Mouse (Mus musculus): Measurements from ENCODE around the gene Polrmt. TPM values are rescaled to one million over a fixed set of nuclear protein-coding genes. Genes with fewer than 3 reads are reported as not detected.

Gene Polrmt
- polyA plus RNA-seq, 1 experiment from 2014 or later, result 32.2 TPM

DNA sequence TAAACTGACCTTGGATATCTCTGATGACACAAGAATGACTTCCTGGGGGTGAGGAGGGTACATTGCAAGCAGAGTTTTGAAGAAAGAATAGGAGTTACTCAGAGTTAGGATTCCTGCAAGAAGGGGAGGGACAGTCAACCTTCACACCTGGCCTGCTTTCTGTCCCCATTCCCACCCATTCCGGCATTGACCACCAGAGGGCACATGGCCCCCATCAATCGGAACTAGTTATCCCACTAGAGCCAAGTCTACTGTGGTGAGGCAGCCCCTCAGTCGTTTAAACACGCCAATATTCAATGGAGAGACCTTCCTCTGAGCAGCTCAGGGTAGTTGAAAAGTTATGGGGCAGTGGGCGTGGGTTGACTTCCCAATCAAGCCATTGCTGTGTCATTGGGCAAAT lies 22.0 kb upstream of the Polrmt start:
- Histone ChIP-seq H3K9ac (ENCODE audit: low read length) (no peak overlapping the region), H3K9me3 (ENCODE audit: control insufficient read depth, low read length) (no peaks in the 10 kb centered on the region; the same call in 1 of the 2 replicates), H3K36me3 (ENCODE audit: control insufficient read depth, insufficient read depth, low read length) (peaks cover 2% of the 10 kb centered on the region; the same call in 1 of the 2 replicates), H3K4me1 (ENCODE audit: control insufficient read depth, insufficient read depth, low read length) (peaks cover 14% of the 10 kb centered on the region), H3K4me2 (ENCODE audit: low read depth, severe bottlenecking) (no peak overlapping the region), H3K27me3 (ENCODE audit: control insufficient read depth, insufficient read depth, low read length) (no peaks in the 10 kb centered on the region), H3K4me3 (ENCODE audit: low read depth, low read length) (no peak overlapping the region), H3K27ac (replicated peaks; ENCODE audit: low read depth, low read length) (no peak overlapping the region)
- WGBS, result 2% methylated on average over 5 of the region's 5 CpGs
- DNase-seq (ENCODE audit: low spot score) (peak; percentile 91), ATAC-seq (ENCODE audit: insufficient number of reproducible peaks, low FRiP score, low TSS enrichment, low read depth) (no peak)

GRCm38 (mm10) chr10:79767372-79768244 lies 21.2 kb upstream of the Polrmt start:
- ATAC-seq (ENCODE audit: insufficient number of reproducible peaks, low FRiP score, low TSS enrichment, low read depth) (peak; percentile 82), DNase-seq (ENCODE audit: low spot score) (peak; percentile 92)
- Histone ChIP-seq H3K4me2 (ENCODE audit: low read depth, severe bottlenecking) (peak overlapping the region; percentile 90), H3K36me3 (ENCODE audit: control insufficient read depth, insufficient read depth, low read length) (peaks cover 3% of the 10 kb centered on the region), H3K4me1 (ENCODE audit: control insufficient read depth, insufficient read depth, low read length) (peaks cover 14% of the 10 kb centered on the region), H3K9me3 (ENCODE audit: control insufficient read depth, low read length) (no peaks in the 10 kb centered on the region; the same call in 1 of the 2 replicates), H3K27ac (replicated peaks; ENCODE audit: low read depth, low read length) (peak overlapping the region; percentile 90), H3K27me3 (ENCODE audit: control insufficient read depth, insufficient read depth, low read length) (no peaks in the 10 kb centered on the region), H3K9ac (ENCODE audit: low read length) (0 out of 2 replicates have a peak overlapping the region, but pooled peaks have one; percentile 13), H3K4me3 (ENCODE audit: low read depth, low read length) (peak overlapping the region; percentile 87)
- WGBS, result 12% methylated on average over 40 of the region's 40 CpGs

- peak; percentile 92 for ATAC-seq (ENCODE audit: insufficient number of reproducible peaks, low FRiP score, low TSS enrichment, low read depth)
- no peaks in the 10 kb centered on the region for H3K27me3 ChIP-seq (ENCODE audit: control insufficient read depth, insufficient read depth, low read length)
- H3K4me2 ChIP-seq (ENCODE audit: low read depth, severe bottlenecking), result peak within 1 kb of the TSS; percentile 90
- H3K4me1 ChIP-seq (ENCODE audit: control insufficient read depth, insufficient read depth, low read length), result peaks cover 14% of the 10 kb centered on the region
- peaks cover 12% of the 10 kb centered on the region for H3K36me3 ChIP-seq (ENCODE audit: control insufficient read depth, insufficient read depth, low read length)
- H3K4me3 ChIP-seq (ENCODE audit: low read depth, low read length), result peak within 1 kb of the TSS; percentile 87
- under 1% methylated on average over 101 of the region's 101 CpGs for WGBS
- H3K27ac ChIP-seq (replicated peaks; ENCODE audit: low read depth, low read length), result peak within 1 kb of the TSS; percentile 90
- DNase-seq (ENCODE audit: low spot score), result peak; percentile 100
- H3K9ac ChIP-seq (ENCODE audit: low read length), result peak within 1 kb of the TSS; percentile 95
- no peaks in the 10 kb centered on the region for H3K9me3 ChIP-seq (ENCODE audit: control insufficient read depth, low read length)
Observed at GRCm38 (mm10) chr10:79766508-79767325, 20.3 kb upstream of the Polrmt start, which contains the start of gene Rnf126. Gene Rnf126, minus strand, starts transcription at chr10:79766952.

DNA sequence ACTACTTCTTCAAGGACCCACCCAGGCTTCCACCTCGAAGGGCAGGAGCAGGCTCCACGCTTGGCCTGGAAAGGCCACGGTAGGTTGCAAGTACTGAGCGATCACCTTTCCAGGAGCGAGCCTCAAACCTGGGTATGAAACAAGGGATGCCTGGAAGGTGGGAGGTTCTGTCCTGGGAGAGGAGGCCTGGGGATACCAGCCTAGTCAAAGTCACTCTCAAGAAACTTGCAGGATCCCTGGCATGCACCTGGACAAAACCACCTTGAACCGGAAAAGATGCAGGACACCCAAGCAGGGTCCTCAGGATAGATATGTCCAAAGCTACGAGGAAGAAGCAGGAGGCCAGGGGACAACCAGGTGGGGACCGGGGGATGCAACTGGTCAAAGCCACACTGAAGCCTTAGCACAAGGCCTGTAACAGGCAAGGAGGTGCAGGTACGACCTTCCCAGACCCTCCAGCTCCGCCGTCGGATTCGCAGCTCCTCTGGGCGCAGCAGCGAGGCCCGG lies 19.7 kb upstream of the Polrmt start:
- ATAC-seq (ENCODE audit: insufficient number of reproducible peaks, low FRiP score, low TSS enrichment, low read depth) (no peak; the same call in 1 of the 2 replicates), DNase-seq (ENCODE audit: low spot score) (no peak)
- peak overlapping the region; percentile 95 for H3K9ac ChIP-seq (ENCODE audit: low read length)
- peaks cover 14% of the 10 kb centered on the region for H3K4me1 ChIP-seq (ENCODE audit: control insufficient read depth, insufficient read depth, low read length)
- H3K9me3 ChIP-seq (ENCODE audit: control insufficient read depth, low read length), result no peaks in the 10 kb centered on the region
- H3K4me2 ChIP-seq (ENCODE audit: low read depth, severe bottlenecking), result peak overlapping the region; percentile 90
- 9% methylated on average over 16 of the region's 16 CpGs for WGBS
- H3K4me3 ChIP-seq (ENCODE audit: low read depth, low read length), result peak overlapping the region; percentile 87
- peaks cover 18% of the 10 kb centered on the region for H3K36me3 ChIP-seq (ENCODE audit: control insufficient read depth, insufficient read depth, low read length)
- peak overlapping the region; percentile 90 for H3K27ac ChIP-seq (replicated peaks; ENCODE audit: low read depth, low read length)
- H3K27me3 ChIP-seq (ENCODE audit: control insufficient read depth, insufficient read depth, low read length), result no peaks in the 10 kb centered on the region

GRCm38 (mm10) chr10:79765228-79765745 lies 18.9 kb upstream of the Polrmt start:
- Histone ChIP-seq H3K9me3 (ENCODE audit: control insufficient read depth, low read length) (no peaks in the 10 kb centered on the region), H3K4me1 (ENCODE audit: control insufficient read depth, insufficient read depth, low read length) (peaks cover 14% of the 10 kb centered on the region), H3K9ac (ENCODE audit: low read length) (no peak overlapping the region; the same call in 1 of the 2 replicates)

DNA sequence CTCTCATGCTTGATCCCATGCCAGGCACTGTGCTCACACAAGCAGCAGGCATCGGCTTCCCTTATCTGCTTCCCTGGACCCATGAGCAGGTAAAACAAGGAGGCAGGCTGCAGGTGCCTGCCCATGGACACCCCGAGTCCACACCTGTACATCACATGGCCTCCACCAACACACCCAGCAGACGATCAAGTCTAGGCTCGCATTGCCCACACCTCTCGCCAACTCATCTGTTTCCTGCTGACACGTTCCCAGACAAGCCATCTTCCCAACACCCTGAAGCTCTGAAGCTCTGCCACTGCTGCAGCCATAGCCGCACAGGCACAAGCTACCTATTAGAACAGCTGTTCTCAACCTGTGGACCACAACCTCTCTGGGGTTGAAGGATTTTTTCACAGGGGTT lies 17.9 kb upstream of the Polrmt start:
- Histone ChIP-seq H3K4me1 (ENCODE audit: control insufficient read depth, insufficient read depth, low read length) (peaks cover 14% of the 10 kb centered on the region), H3K27me3 (ENCODE audit: control insufficient read depth, insufficient read depth, low read length) (no peaks in the 10 kb centered on the region), H3K9me3 (ENCODE audit: control insufficient read depth, low read length) (no peaks in the 10 kb centered on the region), H3K4me3 (ENCODE audit: low read depth, low read length) (no peak overlapping the region), H3K27ac (replicated peaks; ENCODE audit: low read depth, low read length) (no peak overlapping the region), H3K9ac (ENCODE audit: low read length) (no peak overlapping the region), H3K36me3 (ENCODE audit: control insufficient read depth, insufficient read depth, low read length) (peaks cover 26% of the 10 kb centered on the region), H3K4me2 (ENCODE audit: low read depth, severe bottlenecking) (no peak overlapping the region)
- ATAC-seq (ENCODE audit: insufficient number of reproducible peaks, low FRiP score, low TSS enrichment, low read depth) (no peak), DNase-seq (ENCODE audit: low spot score) (no peak)
- 78% methylated on average over 7 of the region's 7 CpGs for WGBS

More at GRCm38 (mm10) chr10:79765228-79765745, 18.9 kb upstream of the Polrmt start:
- DNase-seq (ENCODE audit: low spot score) (no peak), ATAC-seq (ENCODE audit: insufficient number of reproducible peaks, low FRiP score, low TSS enrichment, low read depth) (no peak)
- Histone ChIP-seq H3K27me3 (ENCODE audit: control insufficient read depth, insufficient read depth, low read length) (no peaks in the 10 kb centered on the region), H3K4me3 (ENCODE audit: low read depth, low read length) (peak overlapping the region; percentile 87), H3K36me3 (ENCODE audit: control insufficient read depth, insufficient read depth, low read length) (peaks cover 24% of the 10 kb centered on the region), H3K4me2 (ENCODE audit: low read depth, severe bottlenecking) (peak overlapping the region; percentile 90), H3K27ac (replicated peaks; ENCODE audit: low read depth, low read length) (no peak overlapping the region)
- WGBS, result 90% methylated on average over 2 of the region's 2 CpGs

GRCm38 (mm10) chr10:79762875-79763274 lies 16.5 kb upstream of the Polrmt start:
- Histone ChIP-seq H3K36me3 (ENCODE audit: control insufficient read depth, insufficient read depth, low read length) (peaks cover 35% of the 10 kb centered on the region), H3K4me2 (ENCODE audit: low read depth, severe bottlenecking) (no peak overlapping the region), H3K4me1 (ENCODE audit: control insufficient read depth, insufficient read depth, low read length) (peaks cover 12% of the 10 kb centered on the region), H3K27ac (replicated peaks; ENCODE audit: low read depth, low read length) (no peak overlapping the region), H3K9ac (ENCODE audit: low read length) (no peak overlapping the region), H3K27me3 (ENCODE audit: control insufficient read depth, insufficient read depth, low read length) (no peaks in the 10 kb centered on the region), H3K9me3 (ENCODE audit: control insufficient read depth, low read length) (no peaks in the 10 kb centered on the region), H3K4me3 (ENCODE audit: low read depth, low read length) (no peak overlapping the region)
- no peak for ATAC-seq (ENCODE audit: insufficient number of reproducible peaks, low FRiP score, low TSS enrichment, low read depth)
- 89% methylated on average over 3 of the region's 3 CpGs for WGBS
- no peak for DNase-seq (ENCODE audit: low spot score)
